Mouse (Mus musculus): ENCODE data around the gene Gm20521.

- TF ChIP-seq POLR2A (IDR thresholded peaks at IDR 0.05; ENCODE audit: borderline replicate concordance, control insufficient read depth, low read depth, low read length) (no peak), CTCF (IDR thresholded peaks at IDR 0.05; ENCODE audit: control insufficient read depth, insufficient read depth, low read length) (no peak)
These were observed 42.4 kb downstream of the Gm20521 start, which contains the start of gene Efs for GRCm38 (mm10) chr14:54925349-54926342.
